Mouse (Mus musculus) embryonic facial prominence, embryonic 11.5 days (tissue): Measurements from ENCODE around the gene Ifna7. TPM values are rescaled to one million over a fixed set of nuclear protein-coding genes. Genes with fewer than 3 reads are reported as not detected.

ENCODE experiments used
- polyA plus RNA-seq: library from polyadenylated mRNA; unstranded; fragments of >200 nt; fragmentation: Nextera tagmentation; extraction: Ambion mirVana; gene quantifications from 2 replicates; pipeline ENCODE4 v1.2.1, GENCODE M21; 2014

Ifna7 gene
- polyA plus RNA-seq, 1 experiment from 2014 or later, result not detected

Other genes starting within 250 kb of the Ifna7 start
- gene Ifna14, start 244.4 kb upstream of the Ifna7 start, polyA plus RNA-seq, result not detected in 2 replicates
- not detected in 2 replicates for gene Ifna9, start 223.8 kb upstream of the Ifna7 start, polyA plus RNA-seq
- gene Ifna12, start 212.9 kb upstream of the Ifna7 start, polyA plus RNA-seq, result not detected in 2 replicates
- not detected in 2 replicates for gene C87499, start 181.8 kb upstream of the Ifna7 start, polyA plus RNA-seq
- gene Ifna13, start 171.8 kb upstream of the Ifna7 start, polyA plus RNA-seq, result 0.26 TPM in 1 of 2 replicates, not detected in the other
- not detected in 2 replicates for gene Ifna16, start 139.3 kb upstream of the Ifna7 start, polyA plus RNA-seq
- gene Ifna2, start 132.3 kb upstream of the Ifna7 start, polyA plus RNA-seq, result not detected in 2 replicates
- not detected in 2 replicates for gene Ifnab, start 124.9 kb upstream of the Ifna7 start, polyA plus RNA-seq
- 1.6 and 1.7 TPM in 2 replicates for gene Gm26566, start 94.4 kb upstream of the Ifna7 start, polyA plus RNA-seq
- 162 and 180 TPM in 2 replicates for gene Klhl9, start 93.8 kb upstream of the Ifna7 start, polyA plus RNA-seq
- not detected in 2 replicates for gene Gm13271, start 61.4 kb upstream of the Ifna7 start, polyA plus RNA-seq
- 0.20 and 0.28 TPM in 2 replicates for gene Gm13283, start 56.1 kb upstream of the Ifna7 start, polyA plus RNA-seq
- 0.22 TPM in 1 of 2 replicates, not detected in the other for gene Gm13290, start 42.4 kb upstream of the Ifna7 start, polyA plus RNA-seq
- not detected in 2 replicates for gene Gm13289, start 39.3 kb upstream of the Ifna7 start, polyA plus RNA-seq
- gene Gm13272, start 36.4 kb upstream of the Ifna7 start, polyA plus RNA-seq, result not detected in 2 replicates
- 0.28 TPM in 1 of 2 replicates, not detected in the other for gene Ifnz, start 34.1 kb upstream of the Ifna7 start, polyA plus RNA-seq
- gene Gm13276, start 30.5 kb upstream of the Ifna7 start, polyA plus RNA-seq, result not detected in 2 replicates
- not detected in 2 replicates for gene Gm13277, start 27.6 kb upstream of the Ifna7 start, polyA plus RNA-seq
- not detected in 2 replicates for gene Gm13278, start 24.7 kb upstream of the Ifna7 start, polyA plus RNA-seq
- gene Gm13275, start 21.7 kb upstream of the Ifna7 start, polyA plus RNA-seq, result not detected in 2 replicates
- not detected in 2 replicates for gene Gm13279, start 18.8 kb upstream of the Ifna7 start, polyA plus RNA-seq
- gene Gm13285, start 16.6 kb upstream of the Ifna7 start, polyA plus RNA-seq, result 0.86 and 1.2 TPM in 2 replicates
- gene Gm13287, start 13.0 kb upstream of the Ifna7 start, polyA plus RNA-seq, result not detected in 2 replicates
- not detected in 2 replicates for gene Gm13288, start 10.7 kb upstream of the Ifna7 start, polyA plus RNA-seq
- not detected in 2 replicates for gene Ifna11, start 3.7 kb downstream of the Ifna7 start, polyA plus RNA-seq
- gene Ifna6, start 11.2 kb downstream of the Ifna7 start, polyA plus RNA-seq, result not detected in 2 replicates
- gene Ifna5, start 19.3 kb downstream of the Ifna7 start, polyA plus RNA-seq, result not detected in 2 replicates
- gene Ifna4, start 25.6 kb downstream of the Ifna7 start, polyA plus RNA-seq, result not detected in 2 replicates
- gene Ifna1, start 33.9 kb downstream of the Ifna7 start, polyA plus RNA-seq, result not detected in 2 replicates
- not detected in 2 replicates for gene Ifne, start 64.0 kb downstream of the Ifna7 start, polyA plus RNA-seq